Mouse (Mus musculus) heart, embryonic 15.5 days (tissue): ENCODE measurements at regions not wholly inside any gene's neighbourhood (a gene's known extent, or its start where the extent isn't known, plus 50 kb on each side); places are given as distances from the start of the nearest gene placed in this dataset.
A peak's percentile ranks its signal among the peaks of the same experiment; 100 is the strongest.

Source experiments
- ATAC-seq: fragments of 200-750 bp; cut with Nextera tagmentation; replicated peaks from 2 replicates; pipeline ENCODE4 v1.8.0; 2017; ENCODE audit warnings: low read depth, moderate TSS enrichment; ENCODE audit not compliant: insufficient number of reproducible peaks, insufficient read depth, low FRiP score
- H3K27ac ChIP-seq: fragments of 300-500 bp; sonication (generic); 2 replicates; pipeline ENCODE4 v1.5.1; 2015; ENCODE audit warnings: mild to moderate bottlenecking, inconsistent platforms
- H3K27me3 ChIP-seq: fragments of 300-500 bp; sonication (generic); 2 replicates; pipeline ENCODE4 v1.6.1; 2015; ENCODE audit warnings: inconsistent platforms
- H3K36me3 ChIP-seq: fragments of 300-500 bp; sonication (generic); 2 replicates; pipeline ENCODE4 v1.6.1; 2015; ENCODE audit warnings: mild to moderate bottlenecking, inconsistent platforms
- H3K4me1 ChIP-seq: fragments of 300-500 bp; sonication (generic); replicated peaks from 2 replicates; pipeline ENCODE4 v1.6.1; 2015; ENCODE audit warnings: inconsistent platforms
- H3K4me2 ChIP-seq: fragments of 300-500 bp; sonication (generic); 2 replicates; pipeline ENCODE4 v1.6.1; 2015; ENCODE audit warnings: inconsistent platforms, mild to moderate bottlenecking, moderate library complexity
- H3K4me3 ChIP-seq: fragments of 300-500 bp; sonication (generic); 2 replicates; pipeline ENCODE4 v1.5.1; 2015; ENCODE audit warnings: mild to moderate bottlenecking, inconsistent platforms
- H3K9ac ChIP-seq: fragments of 300-500 bp; sonication (generic); 2 replicates; pipeline ENCODE4 v1.6.1; 2015; ENCODE audit warnings: mild to moderate bottlenecking, inconsistent platforms
- H3K9me3 ChIP-seq: fragments of 300-500 bp; sonication (generic); replicated peaks from 2 replicates; pipeline ENCODE4 v1.6.1; 2016; ENCODE audit warnings: inconsistent platforms
- WGBS: fragments of 180-500 bp; shearing (Covaris S2); methylation state at CpG from one replicate; pipeline ENCODE4 v1.1.7; 2015; ENCODE audit warnings: mixed read lengths; 5-methylcytosine and 5-hydroxymethylcytosine counted together

DNA sequence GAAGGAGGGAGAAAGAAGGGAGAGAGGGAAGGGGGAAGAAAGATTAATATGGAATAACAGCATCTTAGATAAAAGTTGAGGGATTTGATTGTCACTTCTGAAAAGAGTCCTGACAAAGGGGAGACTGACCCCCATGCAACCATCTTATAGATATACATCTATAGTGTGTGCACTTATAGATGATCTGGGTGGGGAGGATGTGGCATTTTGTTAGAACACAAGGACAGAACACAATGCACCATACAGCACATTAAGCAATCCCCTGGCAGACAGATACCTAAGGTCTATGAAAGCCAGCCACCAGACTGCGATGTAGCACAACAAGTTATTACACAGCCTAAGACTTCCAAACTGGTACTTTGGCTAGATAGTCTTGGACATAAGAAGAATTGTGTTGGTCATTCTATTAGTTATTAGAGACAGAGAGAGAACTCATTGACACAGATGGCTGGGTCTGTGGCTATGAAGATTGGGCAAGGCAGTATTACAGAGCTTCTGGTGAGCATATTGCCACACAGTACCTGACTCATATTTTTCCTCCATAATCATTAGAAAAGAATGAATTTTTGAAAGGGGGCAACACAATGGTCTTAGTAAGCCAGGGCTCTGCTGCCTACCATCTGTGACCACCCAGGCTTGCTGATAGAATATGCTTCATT, 126.3 kb upstream of the Itgb1 start:
- Histone ChIP-seq H3K4me1 (0 out of 2 replicates have a peak, but pooled peaks cover 5% of the 10 kb centered on the region), H3K9ac (no peak overlapping the region), H3K4me2 (no peak overlapping the region), H3K36me3 (no peaks in the 10 kb centered on the region), H3K27ac (no peak overlapping the region), H3K27me3 (no peaks in the 10 kb centered on the region), H3K4me3 (no peak overlapping the region), H3K9me3 (no peaks in the 10 kb centered on the region)
- ATAC-seq, result no peak
- 81% methylated on average over 1 of the region's 1 CpGs for WGBS

DNA sequence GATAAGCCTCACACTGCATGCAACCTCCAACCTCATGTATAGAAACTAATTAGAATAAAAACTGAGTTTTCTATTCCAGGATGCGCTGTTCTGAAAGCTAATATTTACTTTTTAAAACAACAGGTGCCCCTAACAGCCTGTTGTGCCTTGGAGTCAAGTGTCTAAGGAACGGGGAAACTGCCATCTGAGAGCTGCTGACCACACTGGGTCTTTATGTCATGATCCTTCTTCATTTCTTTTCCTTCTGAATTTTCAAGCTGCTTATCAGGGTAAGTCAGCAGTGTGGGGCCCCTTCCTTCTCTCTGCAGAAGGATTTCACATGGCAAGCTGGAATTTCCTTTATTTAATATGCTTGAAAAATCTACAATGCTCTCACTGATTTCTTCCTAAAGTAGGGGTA, 125.0 kb upstream of the Itgb1 start:
- 0 out of 2 replicates have a peak, but pooled peaks cover 5% of the 10 kb centered on the region for H3K4me1 ChIP-seq
- no peaks in the 10 kb centered on the region for H3K36me3 ChIP-seq
- H3K9ac ChIP-seq, result no peak overlapping the region
- no peak overlapping the region for H3K4me3 ChIP-seq
- no peak overlapping the region for H3K27ac ChIP-seq
- H3K27me3 ChIP-seq, result no peaks in the 10 kb centered on the region
- no peak for ATAC-seq
- H3K9me3 ChIP-seq, result no peaks in the 10 kb centered on the region
- H3K4me2 ChIP-seq, result no peak overlapping the region
- WGBS, result 55% methylated on average over 2 of the region's 2 CpGs

DNA sequence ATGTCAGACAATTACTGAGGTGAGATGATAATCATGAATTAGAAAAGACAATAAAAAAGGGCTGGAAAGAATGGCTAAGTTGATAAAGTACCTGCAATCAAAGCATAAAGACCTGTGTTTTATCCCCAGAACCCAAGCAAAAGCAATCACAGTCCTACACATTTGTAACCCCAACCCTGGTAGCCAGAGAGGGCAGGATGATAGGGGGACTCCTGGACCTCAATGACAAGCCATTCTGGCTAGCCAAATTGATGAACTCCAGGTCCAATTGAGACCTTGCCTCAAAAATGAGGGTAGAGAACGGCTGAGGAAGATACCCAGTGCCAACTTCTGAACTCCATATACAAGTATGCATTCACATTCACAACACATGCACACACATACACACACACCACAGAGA, 124.4 kb upstream of the Itgb1 start:
- Histone ChIP-seq H3K9me3 (no peaks in the 10 kb centered on the region), H3K4me2 (no peak overlapping the region), H3K4me3 (no peak overlapping the region), H3K27me3 (no peaks in the 10 kb centered on the region), H3K27ac (no peak overlapping the region), H3K4me1 (0 out of 2 replicates have a peak, but pooled peaks cover 5% of the 10 kb centered on the region), H3K9ac (no peak overlapping the region), H3K36me3 (no peaks in the 10 kb centered on the region)
- 88% methylated on average over 1 of the region's 1 CpGs for WGBS
- no peak for ATAC-seq

DNA sequence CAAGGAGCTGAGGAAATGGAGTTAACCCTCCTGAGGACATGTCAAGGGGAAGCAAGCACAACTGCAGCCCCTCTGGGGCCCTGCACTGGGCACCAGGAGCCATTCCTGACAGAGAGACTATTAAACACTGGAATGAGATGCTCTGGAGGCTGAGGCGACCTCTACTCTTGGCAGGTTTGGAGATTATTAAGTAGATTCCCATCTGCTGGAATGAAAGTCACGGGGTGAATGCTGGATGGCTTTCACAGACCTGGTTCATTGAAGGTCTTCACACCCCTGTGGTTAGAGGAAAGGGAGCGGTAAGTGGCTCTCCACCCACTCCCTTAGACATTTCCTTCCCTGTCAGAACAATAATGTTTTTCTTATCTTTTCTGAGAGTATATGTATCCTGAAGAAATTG, 122.8 kb upstream of the Itgb1 start:
- WGBS, result 44% methylated on average over 3 of the region's 3 CpGs
- no peak overlapping the region for H3K4me3 ChIP-seq
- H3K9me3 ChIP-seq, result no peaks in the 10 kb centered on the region
- H3K27ac ChIP-seq, result no peak overlapping the region
- no peak overlapping the region for H3K9ac ChIP-seq
- no peak for ATAC-seq
- H3K4me2 ChIP-seq, result no peak overlapping the region
- no peaks in the 10 kb centered on the region for H3K27me3 ChIP-seq
- H3K4me1 ChIP-seq, result 0 out of 2 replicates have a peak, but pooled peaks cover 5% of the 10 kb centered on the region
- no peaks in the 10 kb centered on the region for H3K36me3 ChIP-seq

DNA sequence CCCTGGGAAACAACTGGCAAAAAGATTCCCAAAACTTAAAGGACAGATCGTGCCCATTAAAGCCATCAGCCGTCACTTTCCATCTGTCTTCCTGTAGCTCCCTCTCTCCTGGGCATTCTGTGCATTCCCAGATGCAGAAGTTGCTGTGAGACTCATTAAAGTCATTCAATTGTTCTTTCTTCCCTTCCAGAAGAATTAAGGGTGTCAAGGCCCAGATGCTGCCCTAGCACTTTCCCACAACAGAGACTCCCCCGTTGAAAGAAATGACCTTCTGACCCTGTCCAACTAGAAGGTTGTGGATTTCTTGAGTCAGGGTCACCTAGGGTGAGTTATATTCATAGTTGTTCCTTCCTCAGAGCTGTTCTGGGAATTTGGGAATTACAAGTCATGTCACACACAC, 121.7 kb upstream of the Itgb1 start:
- H3K4me1 ChIP-seq, result 0 out of 2 replicates have a peak, but pooled peaks cover 5% of the 10 kb centered on the region
- WGBS, result 67% methylated on average over 3 of the region's 3 CpGs
- H3K4me2 ChIP-seq, result no peak overlapping the region
- H3K27ac ChIP-seq, result no peak overlapping the region
- H3K9me3 ChIP-seq, result no peaks in the 10 kb centered on the region
- no peak overlapping the region for H3K4me3 ChIP-seq
- H3K9ac ChIP-seq, result no peak overlapping the region
- no peak for ATAC-seq
- no peaks in the 10 kb centered on the region for H3K27me3 ChIP-seq
- no peaks in the 10 kb centered on the region for H3K36me3 ChIP-seq

DNA sequence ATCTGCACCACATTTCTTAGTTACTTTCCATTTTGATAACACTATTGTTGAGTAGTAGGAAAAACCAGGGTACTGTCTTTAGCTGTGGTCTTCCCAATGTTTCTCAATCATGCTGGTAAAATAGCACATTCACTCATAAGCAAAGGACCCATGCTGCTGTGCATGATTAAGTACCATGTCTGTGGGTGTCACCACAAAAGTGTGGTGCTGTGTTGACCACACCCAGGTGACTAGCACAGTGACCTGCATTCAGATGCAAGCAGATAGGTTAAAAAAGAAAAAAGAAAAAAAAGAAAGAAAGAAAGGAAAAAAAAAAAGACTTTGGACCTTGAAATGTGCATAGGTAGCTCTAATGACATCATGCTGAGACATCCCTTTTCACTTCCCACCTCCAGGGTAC, 113.2 kb upstream of the Itgb1 start:
- Histone ChIP-seq H3K27me3 (no peaks in the 10 kb centered on the region), H3K4me1 (no peaks in the 10 kb centered on the region)
- no peak for ATAC-seq

DNA sequence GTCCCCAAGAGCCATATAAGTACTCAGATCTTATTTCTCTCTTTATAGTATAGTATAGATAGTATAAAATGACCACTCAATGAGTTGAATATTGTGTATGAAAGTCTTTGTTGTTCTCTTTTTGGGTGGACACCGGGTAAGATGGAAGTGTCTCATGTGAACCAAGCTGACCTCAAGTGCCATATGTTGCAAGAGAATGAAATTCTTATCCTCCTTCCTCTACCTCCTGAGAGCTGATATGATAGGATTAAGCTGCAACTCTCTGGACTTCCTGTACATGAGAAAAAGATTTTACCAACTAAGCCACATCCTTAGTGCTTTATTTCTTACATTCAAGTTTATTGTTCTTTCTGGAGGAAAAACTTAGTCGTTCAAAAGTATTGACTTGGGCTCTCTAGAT, 91.3 kb upstream of the Itgb1 start:
- H3K4me1 ChIP-seq, result peaks cover 10% of the 10 kb centered on the region
- no peak overlapping the region for H3K4me3 ChIP-seq
- H3K27ac ChIP-seq, result no peak overlapping the region
- no peak overlapping the region for H3K4me2 ChIP-seq
- WGBS, result 63% methylated on average over 2 of the region's 2 CpGs
- no peaks in the 10 kb centered on the region for H3K27me3 ChIP-seq
- no peak overlapping the region for H3K9ac ChIP-seq
- H3K9me3 ChIP-seq, result no peaks in the 10 kb centered on the region
- H3K36me3 ChIP-seq, result no peaks in the 10 kb centered on the region
- ATAC-seq, result no peak

More for the DNA sequence above, 113.2 kb upstream of the Itgb1 start:
- H3K4me2 ChIP-seq, result no peak overlapping the region
- no peaks in the 10 kb centered on the region for H3K36me3 ChIP-seq
- H3K4me3 ChIP-seq, result no peak overlapping the region
- no peak overlapping the region for H3K27ac ChIP-seq
- H3K9me3 ChIP-seq, result no peaks in the 10 kb centered on the region
- H3K9ac ChIP-seq, result no peak overlapping the region

DNA sequence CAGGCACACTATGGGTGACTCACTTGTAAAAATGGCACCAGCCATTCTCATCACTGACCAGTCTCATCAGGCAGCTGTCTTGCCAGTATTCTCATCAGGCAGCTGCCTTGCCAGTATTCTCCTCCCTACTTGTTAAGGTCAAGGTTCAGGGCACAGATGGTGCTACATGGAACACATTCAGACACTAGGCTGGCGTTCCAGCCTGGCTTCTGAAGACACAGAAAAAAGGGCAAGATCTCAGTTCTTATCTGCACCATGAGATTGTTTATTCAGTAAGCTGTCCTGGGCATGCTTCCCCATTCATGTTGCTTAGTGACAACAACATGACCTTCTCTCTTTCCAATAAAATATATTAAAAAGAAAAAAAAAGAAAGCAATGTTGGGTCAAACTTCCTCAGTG, 90.7 kb upstream of the Itgb1 start:
- no peak overlapping the region for H3K27ac ChIP-seq
- no peak overlapping the region for H3K4me3 ChIP-seq
- H3K9ac ChIP-seq, result no peak overlapping the region
- H3K9me3 ChIP-seq, result no peaks in the 10 kb centered on the region
- no peak overlapping the region for H3K4me2 ChIP-seq
- WGBS, result 53% methylated on average over 1 of the region's 1 CpGs
- no peaks in the 10 kb centered on the region for H3K27me3 ChIP-seq
- ATAC-seq, result no peak
- H3K4me1 ChIP-seq, result peaks cover 10% of the 10 kb centered on the region
- H3K36me3 ChIP-seq, result no peaks in the 10 kb centered on the region

DNA sequence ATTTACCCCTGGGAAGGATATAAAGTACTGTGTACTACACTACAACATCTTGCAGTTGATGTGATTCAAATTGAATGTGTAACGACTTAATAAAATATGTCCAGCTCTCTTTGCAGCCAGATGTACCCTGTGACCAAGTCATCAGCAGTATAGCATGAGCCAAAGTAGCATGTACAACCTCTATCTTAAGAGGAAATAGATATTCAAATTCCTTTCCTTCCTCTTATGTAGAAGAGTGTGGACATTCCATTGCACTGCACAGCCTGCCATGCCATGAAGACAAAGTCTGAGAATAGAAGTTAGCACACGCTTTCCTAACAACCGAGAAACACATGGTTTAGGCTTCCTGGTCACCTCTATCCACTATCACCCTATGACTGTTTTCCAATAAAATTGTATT, 79.9 kb upstream of the Itgb1 start:
- ATAC-seq, result peak; percentile 70; the same call in 1 of the 2 replicates
- Histone ChIP-seq H3K4me2 (no peak overlapping the region), H3K36me3 (no peaks in the 10 kb centered on the region), H3K27ac (peak overlapping the region; percentile 30; the same call in 1 of the 2 replicates), H3K9ac (no peak overlapping the region), H3K27me3 (no peaks in the 10 kb centered on the region), H3K4me1 (0 out of 2 replicates have a peak, but pooled peaks cover 10% of the 10 kb centered on the region), H3K9me3 (no peaks in the 10 kb centered on the region), H3K4me3 (no peak overlapping the region)
- WGBS, result 38% methylated on average over 3 of the region's 3 CpGs

DNA sequence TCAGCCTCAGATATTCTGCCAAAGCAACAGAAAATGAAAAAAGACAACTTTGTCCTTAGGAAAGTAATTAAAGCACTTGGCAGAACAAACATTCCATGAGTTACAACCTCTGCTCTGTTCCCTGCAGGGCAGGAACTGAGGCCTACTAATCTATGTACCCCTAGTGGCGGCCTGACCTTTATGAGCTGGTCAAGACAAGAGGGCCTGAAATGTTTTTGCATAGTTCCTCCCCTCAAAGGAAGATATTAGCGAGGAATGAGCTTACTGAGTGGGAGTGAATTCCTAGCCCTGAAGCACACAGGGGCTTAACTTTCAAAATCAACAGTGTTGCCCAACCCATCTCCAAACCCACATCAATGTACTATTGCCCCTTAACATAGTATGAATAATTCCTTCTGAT, 76.6 kb upstream of the Itgb1 start:
- Histone ChIP-seq H3K4me2 (no peak overlapping the region), H3K36me3 (no peaks in the 10 kb centered on the region), H3K4me3 (no peak overlapping the region), H3K9me3 (no peaks in the 10 kb centered on the region), H3K4me1 (0 out of 2 replicates have a peak, but pooled peaks cover 10% of the 10 kb centered on the region), H3K27me3 (no peaks in the 10 kb centered on the region), H3K9ac (no peak overlapping the region), H3K27ac (no peak overlapping the region; the same call in 1 of the 2 replicates)
- no peak for ATAC-seq
- 67% methylated on average over 2 of the region's 2 CpGs for WGBS

DNA sequence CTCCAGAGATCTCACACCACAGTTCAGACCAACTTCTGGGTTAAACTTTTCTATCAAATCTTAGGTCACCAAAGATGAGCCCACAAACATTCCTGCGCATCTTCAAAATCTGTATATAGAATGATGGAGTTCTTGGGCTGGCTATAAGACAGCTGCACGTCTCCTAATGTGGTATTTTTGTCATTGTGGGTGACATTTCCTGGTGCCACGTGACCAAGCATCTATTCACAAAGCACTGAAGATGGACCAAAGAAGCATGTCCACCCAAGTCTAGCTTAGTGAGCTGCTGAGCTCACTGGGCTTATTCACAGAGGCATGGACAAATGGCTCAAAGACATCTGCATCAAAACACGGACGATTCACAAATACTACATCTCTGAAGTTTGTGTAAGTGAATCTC, 72.8 kb upstream of the Itgb1 start:
- WGBS, result 77% methylated on average over 5 of the region's 5 CpGs
- Histone ChIP-seq H3K9ac (no peak overlapping the region), H3K27me3 (no peaks in the 10 kb centered on the region), H3K4me1 (no peaks in the 10 kb centered on the region), H3K36me3 (no peaks in the 10 kb centered on the region), H3K27ac (no peak overlapping the region), H3K4me3 (no peak overlapping the region), H3K9me3 (no peaks in the 10 kb centered on the region), H3K4me2 (no peak overlapping the region)
- no peak for ATAC-seq

DNA sequence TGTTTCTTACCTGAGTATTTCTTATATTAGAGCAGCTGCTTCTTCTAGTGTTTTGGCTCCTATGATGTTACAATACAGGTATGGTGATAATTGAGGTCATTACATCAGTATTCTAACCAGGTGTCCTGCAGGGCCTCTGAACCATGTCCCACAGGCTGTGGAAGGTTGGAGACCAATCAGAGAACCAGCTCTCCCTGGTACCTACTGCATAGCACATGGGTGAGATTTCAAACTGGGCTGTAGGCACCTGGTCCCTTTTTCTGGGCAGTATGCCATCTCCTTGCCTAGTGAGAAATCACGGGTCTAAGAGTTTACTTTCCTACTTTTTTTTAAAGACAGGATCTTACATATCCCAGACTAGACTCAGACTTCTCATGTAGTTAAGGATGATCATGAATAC, 67.6 kb upstream of the Itgb1 start:
- H3K27ac ChIP-seq, result no peak overlapping the region
- H3K27me3 ChIP-seq, result no peaks in the 10 kb centered on the region
- no peak overlapping the region for H3K9ac ChIP-seq
- 32% methylated on average over 1 of the region's 1 CpGs for WGBS
- H3K36me3 ChIP-seq, result no peaks in the 10 kb centered on the region
- H3K9me3 ChIP-seq, result no peaks in the 10 kb centered on the region
- H3K4me2 ChIP-seq, result no peak overlapping the region
- H3K4me1 ChIP-seq, result no peaks in the 10 kb centered on the region
- no peak overlapping the region for H3K4me3 ChIP-seq
- no peak for ATAC-seq
